Mouse (Mus musculus): ENCODE data around the gene Mrgpra6.

The Mrgpra6 gene

GRCm38 (mm10) chr7:47204830-47205229, at the start of gene Mrgpra6:
Gene Mrgpra6, minus strand, starts transcription at chr7:47204920.
- no peak for DNase-seq (ENCODE audit: low read depth, low spot score)

GRCm38 (mm10) chr7:47252770-47253169, 48.0 kb upstream of the Mrgpra6 start, which contains the start of gene Mrgpra9:
Gene Mrgpra9, minus strand, starts transcription at chr7:47252848.
- DNase-seq (ENCODE audit: low read depth, low spot score) = no peak

GRCm38 (mm10) chr7:47244658-47245057, 39.9 kb upstream of the Mrgpra6 start:
- no peak for DNase-seq (ENCODE audit: low read depth, low spot score)

GRCm38 (mm10) chr7:47195271-47195670, 9.4 kb downstream of the Mrgpra6 start:
- no peak for DNase-seq (ENCODE audit: low read depth, low spot score)

GRCm38 (mm10) chr7:47170814-47171213, 33.9 kb downstream of the Mrgpra6 start:
- no peak for DNase-seq (ENCODE audit: low read depth, low spot score)

- no peak for DNase-seq (ENCODE audit: low read depth, low spot score)
Measured at GRCm38 (mm10) chr7:47165028-47165427, 39.7 kb downstream of the Mrgpra6 start.

- no peak for DNase-seq (ENCODE audit: low read depth, low spot score)
Measured at GRCm38 (mm10) chr7:47163203-47163602, 41.5 kb downstream of the Mrgpra6 start.

GRCm38 (mm10) chr7:47158451-47158850, 46.3 kb downstream of the Mrgpra6 start:
- DNase-seq (ENCODE audit: low read depth, low spot score) = no peak

GRCm38 (mm10) chr7:47157743-47158142, 47.0 kb downstream of the Mrgpra6 start:
- DNase-seq (ENCODE audit: low read depth, low spot score) = no peak

GRCm38 (mm10) chr7:47155849-47156248, 48.9 kb downstream of the Mrgpra6 start:
- DNase-seq (ENCODE audit: low read depth, low spot score) = no peak

GRCm38 (mm10) chr7:47155396-47155795, 49.3 kb downstream of the Mrgpra6 start:
- no peak for DNase-seq (ENCODE audit: low read depth, low spot score)

- peak; percentile 51 for DNase-seq (ENCODE audit: low read depth, low spot score)
Measured at GRCm38 (mm10) chr7:47150420-47151061, 54.2 kb downstream of the Mrgpra6 start.

- DNase-seq (ENCODE audit: low read depth, low spot score) = no peak
Measured at GRCm38 (mm10) chr7:47148298-47148697, 56.4 kb downstream of the Mrgpra6 start.

- no peak for DNase-seq (ENCODE audit: low read depth, low spot score)
Measured at GRCm38 (mm10) chr7:47146034-47146812, 58.5 kb downstream of the Mrgpra6 start.

GRCm38 (mm10) chr7:47144299-47144698, 60.4 kb downstream of the Mrgpra6 start:
- no peak for DNase-seq (ENCODE audit: low read depth, low spot score)

- no peak for DNase-seq (ENCODE audit: low read depth, low spot score)
Measured at GRCm38 (mm10) chr7:47139823-47140325, 64.8 kb downstream of the Mrgpra6 start.

All from mesoderm, embryonic 11.5 days (tissue).